Mouse (Mus musculus): ENCODE results near the gene Olfr1140. TPM values are rescaled to one million over a fixed set of nuclear protein-coding genes. Genes with fewer than 3 reads are reported as not detected.

The Olfr1140 gene
- polyA plus RNA-seq (2012; ENCODE audit: low replicate concordance) = not detected in 2 replicates

DNA sequence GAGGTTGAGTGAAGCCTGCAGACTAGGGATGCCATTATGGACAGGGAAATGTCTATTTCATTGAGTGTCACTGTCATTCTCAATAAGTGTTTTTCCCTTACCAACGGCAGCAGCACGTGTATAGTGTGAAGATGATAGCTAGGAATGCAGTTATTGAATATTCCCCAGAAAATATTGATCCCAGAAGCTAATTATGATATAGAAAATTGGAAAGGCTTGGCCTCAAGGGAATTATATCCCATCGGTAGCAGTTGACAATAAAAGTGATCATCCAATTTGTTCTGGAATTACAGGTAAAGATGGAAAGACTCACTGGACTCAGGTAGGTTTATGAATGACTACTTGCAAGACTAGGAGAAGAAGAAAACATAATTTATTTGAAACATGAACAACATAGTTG, at the start of gene Olfr1140:
Olfr1140 (plus strand) TSS at position 301 of the 400 bp plus-strand sequence.

DNA sequence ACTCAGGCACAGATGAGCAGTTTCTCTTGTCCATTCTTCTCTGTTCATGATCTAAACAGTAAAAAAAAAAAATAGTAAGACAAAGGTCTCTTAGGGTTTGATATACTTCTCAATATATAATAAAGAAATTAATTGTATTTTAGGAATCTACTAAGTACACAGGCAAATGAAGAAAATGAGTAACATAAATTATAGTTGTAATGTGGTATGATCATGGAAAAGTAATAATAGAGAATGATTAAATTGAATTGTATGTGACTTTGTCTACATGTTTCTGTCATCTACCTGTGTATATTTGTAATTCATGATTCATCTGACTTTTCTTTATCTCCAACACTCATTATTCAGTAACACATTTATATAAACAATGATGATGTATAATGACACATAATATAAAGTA, 49.7 kb upstream of the Olfr1140 start, which contains the start of gene Olfr1136:
Olfr1136 (minus strand) TSS at position 101 of the 400 bp plus-strand sequence.

DNA sequence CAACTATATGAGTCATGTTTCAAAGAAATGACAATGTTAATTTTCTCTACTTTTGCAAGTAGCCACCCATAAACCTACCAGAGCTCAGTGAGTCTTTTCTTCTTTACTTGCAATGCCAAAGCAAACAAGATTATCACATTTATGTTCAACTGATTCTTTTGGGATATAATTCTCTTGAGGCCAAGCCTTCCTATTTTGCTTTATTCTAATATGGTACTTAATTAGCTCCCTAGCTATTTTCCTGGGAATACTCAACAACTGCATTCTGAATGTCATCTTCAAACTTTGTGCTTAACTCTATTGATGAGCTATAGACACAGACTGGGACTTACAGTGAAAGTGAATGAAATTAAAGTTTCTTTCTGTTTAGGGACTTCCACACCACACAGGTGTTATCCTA, 30.5 kb upstream of the Olfr1140 start, which contains the start of gene Olfr1137:
Olfr1137 (minus strand) TSS at position 101 of the 400 bp plus-strand sequence.

DNA sequence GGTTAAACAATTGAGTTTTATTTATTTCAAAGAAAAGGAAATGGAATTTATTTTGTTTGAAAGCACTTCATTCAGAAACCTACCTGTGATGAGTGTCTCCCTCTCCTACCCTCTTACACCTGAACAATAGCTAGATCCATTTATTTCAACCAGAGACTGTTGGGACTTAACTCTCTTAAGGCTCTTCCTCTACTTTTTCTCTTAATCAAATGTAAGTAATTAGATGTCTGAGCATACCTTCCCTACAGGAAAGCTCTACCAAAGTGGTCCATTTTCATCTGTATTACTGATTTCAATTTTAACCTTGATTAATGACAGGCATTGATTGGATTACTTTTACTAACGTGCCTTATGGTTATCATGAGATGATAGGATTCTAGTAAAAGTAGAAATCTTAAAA, 3.7 kb upstream of the Olfr1140 start, which contains the start of gene Olfr1138:
Olfr1138 (minus strand) TSS at position 101 of the 400 bp plus-strand sequence.

DNA sequence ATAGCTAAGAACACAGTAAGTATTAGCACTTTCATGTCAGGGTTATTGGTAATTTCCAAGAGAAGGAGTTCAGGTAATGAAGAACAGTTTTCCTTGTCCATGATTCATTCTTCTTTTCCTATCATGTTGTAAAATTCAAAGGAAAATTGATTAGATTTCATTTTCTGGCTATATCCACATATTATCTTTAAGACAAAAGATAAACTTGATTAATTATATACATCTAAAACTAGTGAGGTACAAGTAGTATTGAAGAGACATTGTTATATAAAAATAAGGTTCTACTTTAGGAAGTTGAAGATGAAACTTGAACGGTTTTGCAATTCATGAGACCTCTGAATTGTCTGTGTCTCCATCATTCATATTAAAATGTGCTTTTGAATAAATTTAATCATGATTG, 10.3 kb downstream of the Olfr1140 start, which contains the start of gene Olfr1141:
Olfr1141 (minus strand) TSS at position 101 of the 400 bp plus-strand sequence.

DNA sequence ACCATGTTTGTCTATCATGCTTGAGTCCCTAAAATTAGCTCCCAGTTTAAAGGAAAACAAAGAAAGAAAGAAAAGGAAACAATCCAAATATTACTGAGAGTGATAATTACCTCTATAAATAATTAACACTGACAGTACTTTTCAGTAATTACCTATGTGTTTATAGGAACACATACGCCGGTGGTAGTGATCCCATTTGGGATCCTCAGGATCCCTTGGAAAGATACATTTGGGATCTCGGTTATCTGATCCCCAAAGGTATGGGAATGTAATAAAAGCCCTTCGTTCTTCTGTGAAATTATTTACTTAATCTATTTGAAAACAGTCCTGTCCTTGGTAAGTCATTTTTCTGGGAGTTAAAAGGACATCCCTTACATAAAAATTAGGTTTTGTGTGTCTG, 35.6 kb downstream of the Olfr1140 start, which contains the start of gene Olfr152:
Olfr152 (plus strand) TSS at position 301 of the 400 bp plus-strand sequence.

Other genes starting within 250 kb of the Olfr1140 start
- gene Pramel7, start 246.7 kb upstream of the Olfr1140 start, polyA plus RNA-seq (2012; ENCODE audit: low replicate concordance) = not detected in 2 replicates
- gene Pramel6, start 237.2 kb upstream of the Olfr1140 start, polyA plus RNA-seq (2012; ENCODE audit: low replicate concordance) = not detected in 2 replicates
- gene Olfr153, start 212.0 kb upstream of the Olfr1140 start, polyA plus RNA-seq (2012; ENCODE audit: low replicate concordance) = not detected in 2 replicates
- gene Olfr1128, start 198.2 kb upstream of the Olfr1140 start, polyA plus RNA-seq (2012; ENCODE audit: low replicate concordance) = not detected in 2 replicates
- not detected in 2 replicates for gene Olfr1129, start 169.8 kb upstream of the Olfr1140 start, polyA plus RNA-seq (2012; ENCODE audit: low replicate concordance)
- not detected in 2 replicates for gene Olfr1130, start 137.5 kb upstream of the Olfr1140 start, polyA plus RNA-seq (2012; ENCODE audit: low replicate concordance)
- not detected in 2 replicates for gene Olfr1131, start 116.6 kb upstream of the Olfr1140 start, polyA plus RNA-seq (2012; ENCODE audit: low replicate concordance)
- gene Olfr1132, start 106.2 kb upstream of the Olfr1140 start, polyA plus RNA-seq (2012; ENCODE audit: low replicate concordance) = not detected in 2 replicates
- gene Olfr1133, start 96.4 kb upstream of the Olfr1140 start, polyA plus RNA-seq (2012; ENCODE audit: low replicate concordance) = not detected in 2 replicates
- not detected in 2 replicates for gene Olfr1134, start 85.3 kb upstream of the Olfr1140 start, polyA plus RNA-seq (2012; ENCODE audit: low replicate concordance)
- not detected in 2 replicates for gene Olfr1135, start 70.1 kb upstream of the Olfr1140 start, polyA plus RNA-seq (2012; ENCODE audit: low replicate concordance)
- gene Olfr1136, start 49.8 kb upstream of the Olfr1140 start, polyA plus RNA-seq (2012; ENCODE audit: low replicate concordance) = not detected in 2 replicates
- gene Olfr1137, start 30.6 kb upstream of the Olfr1140 start, polyA plus RNA-seq (2012; ENCODE audit: low replicate concordance) = not detected in 2 replicates
- not detected in 2 replicates for gene Olfr1138, start 3.8 kb upstream of the Olfr1140 start, polyA plus RNA-seq (2012; ENCODE audit: low replicate concordance)
- gene Olfr1141, start 10.2 kb downstream of the Olfr1140 start, polyA plus RNA-seq (2012; ENCODE audit: low replicate concordance) = not detected in 2 replicates
- not detected in 2 replicates for gene Olfr152, start 35.7 kb downstream of the Olfr1140 start, polyA plus RNA-seq (2012; ENCODE audit: low replicate concordance)
- not detected in 2 replicates for gene Olfr1143, start 56.8 kb downstream of the Olfr1140 start, polyA plus RNA-seq (2012; ENCODE audit: low replicate concordance)
- not detected in 2 replicates for gene Olfr1145, start 66.1 kb downstream of the Olfr1140 start, polyA plus RNA-seq (2012; ENCODE audit: low replicate concordance)
- not detected in 2 replicates for gene Olfr1148, start 86.8 kb downstream of the Olfr1140 start, polyA plus RNA-seq (2012; ENCODE audit: low replicate concordance)
- not detected in 2 replicates for gene Olfr1150-ps1, start 100.2 kb downstream of the Olfr1140 start, polyA plus RNA-seq (2012; ENCODE audit: low replicate concordance)
- not detected in 2 replicates for gene Olfr1151, start 112.1 kb downstream of the Olfr1140 start, polyA plus RNA-seq (2012; ENCODE audit: low replicate concordance)
- gene Olfr1152, start 122.7 kb downstream of the Olfr1140 start, polyA plus RNA-seq (2012; ENCODE audit: low replicate concordance) = not detected in 2 replicates
- 0.12 TPM in 1 of 2 replicates, not detected in the other for gene Olfr1153, start 151.2 kb downstream of the Olfr1140 start, polyA plus RNA-seq (2012; ENCODE audit: low replicate concordance)
- not detected in 2 replicates for gene Olfr1154, start 161.4 kb downstream of the Olfr1140 start, polyA plus RNA-seq (2012; ENCODE audit: low replicate concordance)
- gene Olfr1155, start 201.4 kb downstream of the Olfr1140 start, polyA plus RNA-seq (2012; ENCODE audit: low replicate concordance) = not detected in 2 replicates
- gene Olfr1156, start 209.3 kb downstream of the Olfr1140 start, polyA plus RNA-seq (2012; ENCODE audit: low replicate concordance) = not detected in 2 replicates
- not detected in 2 replicates for gene Olfr1157, start 224.5 kb downstream of the Olfr1140 start, polyA plus RNA-seq (2012; ENCODE audit: low replicate concordance)
- gene Olfr74, start 230.9 kb downstream of the Olfr1140 start, polyA plus RNA-seq (2012; ENCODE audit: low replicate concordance) = not detected in 2 replicates
- not detected in 2 replicates for gene Olfr1158, start 246.4 kb downstream of the Olfr1140 start, polyA plus RNA-seq (2012; ENCODE audit: low replicate concordance)